Mouse (Mus musculus): ENCODE measurements around the gene Dapl1. TPM values are rescaled to one million over a fixed set of nuclear protein-coding genes. Genes with fewer than 3 reads are reported as not detected.

The Dapl1 gene
- 2.2 and 6.4 TPM in 2 replicates for polyA plus RNA-seq (2012; rRNA removed; ENCODE audit: low replicate concordance)

DNA sequence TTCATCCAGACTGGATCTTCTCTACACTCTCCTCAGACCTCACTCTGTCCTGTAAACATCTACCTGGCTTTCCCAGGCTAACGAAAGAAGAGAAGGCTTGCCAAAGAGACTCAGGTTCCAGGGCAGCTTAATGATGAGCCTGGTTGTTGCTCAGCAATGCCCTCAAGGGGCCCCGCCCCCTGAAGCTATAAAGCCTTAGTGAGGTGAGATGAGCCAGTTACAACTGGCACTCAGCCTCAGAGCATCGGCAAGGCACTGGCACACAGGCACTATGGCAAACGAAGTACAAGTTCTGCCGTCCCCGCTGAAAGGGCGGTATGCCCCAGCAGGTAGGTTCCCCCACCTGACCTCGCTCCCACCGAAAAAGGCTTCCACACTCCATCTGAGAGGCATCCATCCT lies at the start of gene Dapl1:
Dapl1 (plus strand) TSS at position 216 of the 400 bp plus-strand sequence.

Other genes starting within 250 kb of the Dapl1 start
- 13.3 and 13.7 TPM in 2 replicates for gene Tanc1, start 127.4 kb downstream of the Dapl1 start, polyA plus RNA-seq (2012; rRNA removed; ENCODE audit: low replicate concordance)

Measured in mammary gland, adult 2 months (tissue).